Mouse (Mus musculus) cerebellum, postnatal 14 days (tissue): ENCODE measurements at regions not wholly inside any gene's neighbourhood (a gene's known extent, or its start where the extent isn't known, plus 50 kb on each side); places are given as distances from the start of the nearest gene placed in this dataset.

Source experiments
- DNase-seq, 2 experiments: peaks; one replicate each; pipeline ENCODE4 v3.0.0; 2021; ENCODE audit warnings: mixed read lengths in 2 of 2

DNA sequence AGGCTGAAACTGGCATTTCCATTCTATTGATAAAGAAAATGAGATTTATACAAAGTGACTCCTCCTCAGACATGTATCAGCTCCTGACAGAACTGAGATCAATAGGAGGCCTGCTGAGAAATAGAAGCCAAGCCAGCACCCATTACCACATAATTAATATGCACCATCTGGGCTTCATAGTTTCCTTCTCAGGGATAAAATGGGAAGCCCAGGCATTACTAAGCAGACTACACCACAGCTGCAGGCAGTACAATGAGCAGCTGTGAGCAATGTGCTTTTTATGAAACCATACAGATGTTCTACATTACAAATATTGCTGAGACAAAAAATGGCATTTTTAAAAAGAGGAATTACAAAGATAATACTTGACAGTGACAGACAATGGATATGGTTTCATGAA, 950.1 kb downstream of the Otol1 start:
- DNase-seq, result no peak

DNA sequence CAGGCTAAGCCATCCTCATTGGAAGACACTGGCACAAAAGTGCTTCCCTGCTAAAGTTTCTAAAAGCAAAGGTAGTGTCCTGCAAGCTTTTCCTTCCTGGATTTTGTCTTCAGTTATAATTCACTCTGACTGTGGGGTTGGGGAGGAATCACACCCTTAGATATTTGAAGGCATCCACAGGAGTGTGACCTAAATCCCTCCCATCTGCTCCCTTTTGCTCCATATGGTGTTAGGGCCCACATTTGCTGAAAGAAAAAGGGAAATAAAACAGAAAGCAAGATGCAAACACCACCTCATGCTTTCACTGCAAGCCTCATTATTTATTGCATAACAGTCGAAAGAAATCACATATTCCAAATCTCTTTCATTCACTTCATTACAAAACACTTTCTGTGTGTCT, 955.1 kb downstream of the Otol1 start:
- peak; percentile 4 to 41 for DNase-seq

DNA sequence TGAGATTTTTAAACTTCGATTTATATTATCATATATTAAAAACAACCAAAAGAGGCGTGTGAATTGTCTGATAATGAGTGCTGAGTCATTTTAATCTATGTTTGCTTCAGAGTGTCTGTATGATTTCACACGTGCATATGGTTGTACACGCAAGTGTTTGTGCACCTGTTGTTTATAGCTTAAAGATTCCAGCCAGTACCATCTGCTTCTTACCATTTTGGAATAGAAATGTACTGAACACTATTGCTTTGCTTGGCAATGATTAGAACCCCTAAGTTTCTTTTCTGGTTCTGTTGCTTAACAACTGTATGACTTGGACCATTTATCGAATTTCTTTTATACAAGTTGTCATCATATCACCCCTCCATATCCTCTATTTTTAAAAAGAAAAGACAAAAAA, 969.5 kb downstream of the Otol1 start:
- no peak for DNase-seq

DNA sequence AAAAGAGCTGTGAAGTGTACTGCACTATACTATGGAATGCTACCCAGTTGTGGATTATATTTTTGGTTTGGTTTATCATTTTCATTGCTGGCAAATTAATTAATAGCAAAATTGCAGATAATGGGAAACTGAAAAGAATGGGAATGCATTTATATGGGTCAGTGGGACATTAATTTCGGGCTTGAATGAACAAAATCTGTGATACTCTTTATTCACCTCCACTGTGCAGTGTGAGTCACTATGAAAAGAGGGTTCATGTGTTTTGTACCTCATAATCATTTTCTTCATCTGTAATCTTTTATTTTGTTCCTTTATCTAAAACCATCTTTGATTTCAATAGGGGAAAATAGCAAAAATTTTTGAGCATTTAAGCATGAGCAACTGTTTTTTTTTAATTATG, 983.5 kb downstream of the Otol1 start:
- no peak for DNase-seq

DNA sequence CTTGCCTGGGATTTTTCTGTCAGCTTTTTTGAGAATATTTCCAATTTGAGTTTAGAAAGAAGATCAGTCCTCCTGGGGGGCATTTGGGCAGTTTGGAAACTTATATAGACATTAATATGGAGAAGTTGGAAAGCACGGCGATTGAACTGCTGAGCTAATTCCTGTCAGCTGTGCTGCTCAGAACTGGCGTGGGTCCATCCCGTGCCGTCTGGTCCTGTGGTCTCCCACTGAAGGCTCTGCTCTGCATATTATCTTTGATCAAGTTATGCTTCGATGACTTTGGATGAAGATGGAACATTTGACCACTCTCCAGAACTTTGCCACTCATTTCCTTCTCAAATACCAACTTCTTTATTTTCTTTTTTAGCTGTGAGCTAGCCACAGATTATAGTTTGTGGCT, 995.6 kb downstream of the Otol1 start:
- peak; percentile 94 to 96 for DNase-seq
